Mouse (Mus musculus) skeletal muscle tissue, adult 2 months (tissue): ENCODE measurements at regions not wholly inside any gene's neighbourhood (a gene's known extent, or its start where the extent isn't known, plus 50 kb on each side); places are given as distances from the start of the nearest gene placed in this dataset.

ENCODE experiments used
- DNase-seq: peaks from one replicate; pipeline ENCODE4 v3.0.0-alpha.2; 2012; ENCODE audit warnings: low read depth, low spot score

- DNase-seq: no peak
These were observed 449.7 kb upstream of the Cdh4 start for GRCm38 (mm10) chr2:178992334-178993116.

GRCm38 (mm10) chr2:178997921-178998320 is 444.3 kb upstream of the Cdh4 start:
- no peak for DNase-seq

DNA sequence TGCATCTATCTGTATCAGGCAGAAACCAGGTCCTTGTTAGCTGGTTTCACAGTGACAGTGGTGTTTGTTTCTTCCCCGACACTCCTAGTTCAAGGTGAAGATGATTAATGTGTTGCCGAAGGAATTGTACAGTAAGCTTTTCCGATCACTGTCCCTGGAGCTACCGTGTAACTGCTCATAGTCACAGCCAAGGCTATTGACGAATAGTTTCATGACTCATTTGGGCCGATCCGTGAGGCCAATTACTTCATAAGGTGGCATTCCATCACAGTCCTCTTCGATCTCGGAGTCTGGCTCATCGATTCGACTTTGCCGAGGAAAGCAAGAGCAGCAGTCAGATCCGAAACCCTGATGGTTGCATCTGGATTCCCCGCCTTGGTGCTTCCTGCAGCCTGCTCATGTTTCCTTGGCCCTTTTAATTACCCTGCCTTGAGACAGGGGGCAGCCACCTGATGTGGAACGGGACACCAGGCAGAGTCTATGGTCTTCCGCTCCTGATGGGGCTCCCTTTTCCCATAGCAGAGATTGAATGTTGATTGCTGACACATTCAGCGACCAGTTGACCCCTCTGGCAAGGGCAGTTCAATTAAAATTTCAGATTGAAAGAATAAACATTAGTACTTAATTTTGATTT is 441.7 kb upstream of the Cdh4 start:
- no peak for DNase-seq

DNA sequence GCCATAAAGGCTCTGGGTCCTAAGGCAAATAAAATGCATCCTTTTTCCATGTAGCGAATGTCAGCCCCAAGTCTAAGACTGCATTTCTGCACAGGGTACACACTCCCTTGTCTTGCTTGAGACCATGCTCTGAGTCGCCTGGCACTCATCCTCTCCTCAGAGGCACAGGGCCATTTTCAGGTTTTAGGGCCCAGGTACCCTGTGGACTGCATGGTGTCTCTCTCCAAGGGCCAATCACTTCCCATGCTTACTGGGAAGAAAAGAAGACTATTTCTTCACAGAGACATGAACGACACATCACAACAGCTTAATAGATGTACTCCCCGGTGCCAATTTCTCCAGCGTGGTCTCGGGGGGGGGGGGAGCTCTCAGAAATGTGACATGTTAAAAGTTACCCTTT is 434.5 kb upstream of the Cdh4 start:
- no peak for DNase-seq

- no peak for DNase-seq
These were observed 428.2 kb upstream of the Cdh4 start for GRCm38 (mm10) chr2:179013891-179014593.

- DNase-seq: no peak
These were observed 419.5 kb upstream of the Cdh4 start for GRCm38 (mm10) chr2:179022675-179023194.

- no peak for DNase-seq
These were observed 418.0 kb upstream of the Cdh4 start for GRCm38 (mm10) chr2:179024225-179024624.

- no peak for DNase-seq
These were observed 409.1 kb upstream of the Cdh4 start for GRCm38 (mm10) chr2:179033171-179033570.

DNA sequence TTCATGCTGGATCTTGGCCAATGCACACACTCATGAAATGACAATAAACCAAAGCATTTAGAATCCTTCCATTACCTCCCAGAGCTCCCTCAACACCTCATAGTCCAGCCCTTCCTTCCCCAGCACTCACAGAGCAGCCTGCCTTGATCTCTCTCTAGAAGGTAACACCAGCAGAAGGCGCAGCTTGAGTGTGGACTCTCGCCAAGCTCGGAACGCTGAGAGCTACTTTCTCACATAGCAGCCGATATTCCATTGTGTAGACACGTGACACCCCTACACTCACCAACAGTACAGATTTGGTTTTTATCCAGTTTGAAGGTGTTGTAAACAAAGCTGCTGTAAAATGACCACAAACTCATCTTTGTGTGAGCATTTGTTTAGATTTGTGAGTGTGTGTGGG is 406.8 kb upstream of the Cdh4 start:
- no peak for DNase-seq

GRCm38 (mm10) chr2:179039697-179040096 is 402.5 kb upstream of the Cdh4 start:
- no peak for DNase-seq

DNA sequence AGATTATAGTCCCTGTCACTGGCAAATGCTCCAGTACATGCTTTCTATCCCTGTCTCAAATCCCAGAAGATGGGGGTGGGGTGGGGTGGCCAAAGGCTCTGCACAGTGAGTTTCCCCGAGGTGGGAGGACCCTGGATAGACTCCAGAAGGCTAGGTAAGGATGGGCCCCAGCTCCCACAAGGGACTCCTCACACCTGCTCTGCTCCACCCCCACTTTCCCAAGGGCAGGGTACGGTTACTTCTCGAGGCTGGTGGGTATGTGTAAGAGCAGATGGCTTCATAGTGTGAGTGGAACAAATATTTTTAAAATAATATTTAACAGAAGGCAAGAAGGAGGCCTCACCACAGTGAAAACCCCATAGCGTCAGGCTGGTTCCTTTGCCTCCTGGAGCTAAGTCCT is 398.6 kb upstream of the Cdh4 start:
- no peak for DNase-seq

- DNase-seq: no peak
These were observed 396.9 kb upstream of the Cdh4 start for GRCm38 (mm10) chr2:179045361-179045760.

DNA sequence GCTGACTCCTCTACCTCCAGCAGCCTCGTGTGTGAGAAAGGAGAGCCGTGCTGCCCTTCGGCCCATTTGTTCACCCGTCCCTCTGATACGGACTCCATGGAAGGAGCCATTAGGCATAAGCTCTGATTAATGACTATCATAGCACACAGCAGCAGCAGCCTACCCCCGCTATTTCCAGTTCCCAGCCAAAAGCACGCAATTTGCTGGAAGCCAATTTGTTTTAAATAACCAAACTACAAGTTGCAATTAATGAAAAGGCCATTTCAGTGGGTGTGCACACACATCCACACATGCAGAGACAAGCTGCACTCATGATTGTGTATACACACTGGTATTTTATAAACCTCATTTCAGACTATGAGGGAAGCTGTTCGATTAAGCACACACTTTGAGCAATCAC is 387.8 kb upstream of the Cdh4 start:
- no peak for DNase-seq

GRCm38 (mm10) chr2:179064616-179065015 is 377.6 kb upstream of the Cdh4 start:
- DNase-seq: no peak

DNA sequence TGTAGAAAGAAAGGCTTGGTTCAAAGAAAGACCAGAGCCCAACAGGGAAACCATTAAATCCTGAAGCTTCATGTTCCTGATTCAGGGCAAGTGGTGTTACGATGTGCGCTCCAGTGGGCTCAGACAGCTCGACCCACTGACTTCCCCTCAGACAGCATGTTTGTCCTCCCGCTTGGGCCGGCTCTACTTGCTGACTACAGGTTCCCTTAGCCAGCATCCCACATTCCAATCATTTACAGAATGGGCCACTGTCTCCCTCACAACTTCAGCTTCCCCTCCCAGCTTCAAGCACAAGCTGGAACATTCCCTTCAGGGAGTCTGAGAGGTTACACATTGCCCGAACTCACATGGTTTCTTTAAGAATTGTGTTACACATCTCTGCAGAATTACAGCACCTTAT is 372.7 kb upstream of the Cdh4 start:
- no peak for DNase-seq

DNA sequence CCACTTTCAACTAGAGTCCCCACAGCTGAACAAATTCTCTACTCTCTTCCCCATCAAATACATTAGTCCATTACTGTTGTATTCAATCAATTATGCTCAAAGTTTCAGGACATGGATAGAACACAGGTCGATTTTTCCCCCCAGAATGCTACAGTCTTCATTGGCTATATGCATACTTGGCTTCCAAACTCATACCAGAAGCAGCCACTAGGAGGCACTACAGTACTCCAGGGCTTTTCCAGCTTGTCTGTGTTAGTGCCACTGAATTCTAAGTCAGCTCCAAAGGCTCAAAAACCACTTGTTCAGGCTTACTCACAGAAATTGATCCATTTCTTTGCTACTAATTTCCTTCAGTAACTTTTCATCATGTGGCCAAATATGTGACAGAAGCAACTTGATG is 371.9 kb upstream of the Cdh4 start:
- no peak for DNase-seq

DNA sequence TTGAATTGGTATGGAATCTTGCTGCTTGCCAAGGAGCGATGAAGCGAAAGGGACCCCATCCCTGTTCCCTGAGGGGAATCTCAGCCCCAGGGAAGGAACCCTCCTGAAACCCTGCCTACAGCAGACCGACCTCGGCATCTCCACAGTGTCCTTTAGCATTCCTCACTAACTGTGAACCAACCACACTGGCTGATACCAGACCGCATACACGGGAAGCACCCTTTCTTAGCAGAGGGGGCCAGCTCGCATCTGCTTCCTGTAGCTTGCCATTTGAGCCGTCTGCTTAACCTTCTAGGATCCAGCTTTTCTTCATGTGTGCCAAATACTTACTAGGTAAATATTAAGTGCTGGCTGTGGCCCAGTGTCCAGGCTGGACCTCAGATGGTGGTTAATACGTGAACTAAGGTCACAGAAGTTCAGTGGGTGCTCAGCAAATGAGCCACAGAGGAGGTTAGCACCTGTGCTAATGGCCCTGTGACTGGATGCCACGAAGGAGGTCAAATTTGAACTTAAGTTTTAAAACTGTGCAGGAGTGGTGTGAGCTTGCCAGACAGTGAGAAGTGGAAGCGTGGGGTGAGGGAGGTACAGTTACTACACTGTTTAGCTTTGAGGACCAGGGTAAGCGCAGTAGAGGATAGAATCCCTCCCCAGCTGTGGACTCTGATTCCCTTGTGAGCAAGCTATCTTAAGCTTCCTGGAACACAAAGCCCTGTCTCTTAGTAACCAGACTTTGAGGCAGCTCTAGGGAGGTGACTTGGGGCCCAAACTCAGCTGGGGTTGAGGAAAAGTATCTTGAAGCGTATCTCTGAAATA is 361.6 kb upstream of the Cdh4 start:
- DNase-seq: no peak

- DNase-seq: no peak
These were observed 355.3 kb upstream of the Cdh4 start for GRCm38 (mm10) chr2:179086915-179087314.

GRCm38 (mm10) chr2:179091480-179091879 is 350.8 kb upstream of the Cdh4 start:
- DNase-seq: no peak

GRCm38 (mm10) chr2:179093996-179094395 is 348.2 kb upstream of the Cdh4 start:
- no peak for DNase-seq

DNA sequence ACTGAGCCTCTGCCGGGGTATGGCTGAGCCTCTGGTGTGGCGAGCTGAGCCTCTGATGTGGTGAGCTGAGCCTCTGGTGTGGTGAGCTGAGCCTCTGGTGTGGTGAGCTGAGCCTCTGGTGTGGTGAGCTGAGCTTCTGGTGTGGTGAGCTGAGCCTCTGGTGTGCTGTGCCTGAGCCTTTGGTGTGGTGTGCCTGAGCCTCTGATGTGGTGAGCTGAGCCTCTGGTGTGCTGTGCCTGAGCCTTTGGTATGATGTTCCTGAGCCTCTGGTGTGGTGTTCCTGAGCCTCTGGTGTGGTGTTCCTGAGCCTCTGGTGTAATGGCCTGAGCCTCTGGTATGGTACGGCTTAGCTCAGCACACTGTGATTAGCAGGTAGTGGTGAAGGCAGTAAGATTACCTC is 346.2 kb upstream of the Cdh4 start:
- no peak for DNase-seq

DNA sequence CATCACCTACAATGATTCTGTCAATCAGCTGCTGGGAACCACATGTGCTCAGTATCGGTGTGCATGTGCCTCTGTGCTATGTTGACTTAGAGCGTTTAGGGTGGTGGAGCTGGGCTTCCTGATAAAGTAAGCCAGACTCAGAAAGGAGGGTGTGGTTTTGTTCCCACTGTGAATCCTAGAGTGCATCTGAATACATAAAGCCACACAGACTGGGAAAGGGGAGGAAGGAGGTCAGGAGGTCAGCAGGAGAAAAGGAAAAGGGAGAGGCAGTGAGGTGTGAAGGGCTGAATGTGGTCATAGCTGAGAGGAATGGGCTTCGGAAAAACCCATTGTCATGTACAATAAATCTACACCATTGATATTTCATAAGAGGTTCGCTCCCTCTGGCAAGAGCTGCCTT is 345.4 kb upstream of the Cdh4 start:
- no peak for DNase-seq
